Mouse (Mus musculus): ENCODE results near the gene Tdrkh.

DNA sequence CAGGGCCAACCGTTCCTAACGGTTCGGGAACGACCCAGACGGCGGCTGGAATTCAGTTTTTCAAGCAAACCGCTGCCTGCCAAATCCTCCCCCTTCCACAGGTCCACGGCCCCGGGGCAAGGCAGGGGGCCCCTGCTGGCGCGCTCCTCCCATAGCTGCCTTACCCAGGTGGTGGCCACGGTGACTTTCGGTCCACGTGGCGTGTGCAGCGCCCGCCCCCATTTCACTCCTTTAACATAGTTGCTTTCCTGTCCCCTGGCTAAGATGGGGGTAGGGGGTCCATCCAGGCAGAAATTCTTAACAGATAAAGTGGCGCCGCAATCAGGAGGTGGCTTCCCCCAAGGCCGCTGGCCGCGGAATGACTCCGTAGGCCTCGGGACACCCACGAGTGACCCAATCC is 543 bp upstream of the Tdrkh start:
- TF ChIP-seq POLR2A (IDR thresholded peaks at IDR 0.05; ENCODE audit: extremely low read depth, insufficient read depth, low read length) (no peak), CTCF (IDR thresholded peaks at IDR 0.05; ENCODE audit: extremely low read depth, insufficient read depth, low read length) (no peak)
